Mouse (Mus musculus): ENCODE measurements around the gene Ninj1.

Ninj1 gene

GRCm38 (mm10) chr13:49225633-49226032 lies 38.3 kb downstream of the Ninj1 start:
- no peak for DNase-seq (ENCODE audit: low read depth, low spot score)

GRCm38 (mm10) chr13:49233792-49234572 lies 46.7 kb downstream of the Ninj1 start:
- no peak for DNase-seq (ENCODE audit: low read depth, low spot score)

DNA sequence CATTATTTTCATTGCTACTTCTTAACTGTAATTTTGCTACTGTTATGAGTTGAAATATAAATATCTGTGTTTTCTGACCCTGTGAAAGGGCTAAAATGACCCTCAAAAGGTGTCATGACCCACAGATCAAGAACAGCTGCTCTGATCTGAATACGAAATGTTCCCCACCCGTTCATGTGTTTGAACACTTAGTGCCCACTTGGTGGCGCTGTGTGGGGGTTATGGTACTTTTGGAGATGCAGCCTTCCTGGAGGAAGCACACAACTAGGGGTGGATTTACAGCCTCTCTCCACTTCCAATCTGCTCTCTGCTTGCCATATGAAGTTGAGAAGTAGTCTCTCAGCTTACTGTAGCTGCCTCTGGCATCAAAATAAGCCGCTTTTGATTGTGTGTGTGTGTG lies 47.4 kb downstream of the Ninj1 start:
- no peak for DNase-seq (ENCODE audit: low read depth, low spot score)

- no peak for DNase-seq (ENCODE audit: low read depth, low spot score)
Measured at GRCm38 (mm10) chr13:49237617-49238016, 50.3 kb downstream of the Ninj1 start.

DNA sequence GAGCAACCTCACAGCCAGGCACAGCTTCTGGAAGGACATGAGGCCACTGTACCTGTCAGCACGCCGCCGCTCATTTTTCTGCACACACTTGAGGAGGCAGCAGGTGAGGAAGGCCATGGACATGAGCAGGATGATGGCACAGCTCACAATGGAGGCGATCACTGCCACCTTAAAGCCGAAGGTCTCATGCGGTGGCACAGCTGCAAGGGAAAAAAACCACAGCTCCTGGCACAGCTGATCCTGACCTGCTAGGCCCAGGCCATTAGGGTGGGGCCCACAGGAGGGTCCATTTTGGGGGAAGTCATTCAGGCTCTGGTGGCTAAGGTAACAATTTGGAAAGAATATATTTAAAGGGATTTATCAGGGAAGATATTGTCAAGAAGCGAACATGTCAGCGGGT lies 51.5 kb downstream of the Ninj1 start:
- no peak for DNase-seq (ENCODE audit: low read depth, low spot score)

DNA sequence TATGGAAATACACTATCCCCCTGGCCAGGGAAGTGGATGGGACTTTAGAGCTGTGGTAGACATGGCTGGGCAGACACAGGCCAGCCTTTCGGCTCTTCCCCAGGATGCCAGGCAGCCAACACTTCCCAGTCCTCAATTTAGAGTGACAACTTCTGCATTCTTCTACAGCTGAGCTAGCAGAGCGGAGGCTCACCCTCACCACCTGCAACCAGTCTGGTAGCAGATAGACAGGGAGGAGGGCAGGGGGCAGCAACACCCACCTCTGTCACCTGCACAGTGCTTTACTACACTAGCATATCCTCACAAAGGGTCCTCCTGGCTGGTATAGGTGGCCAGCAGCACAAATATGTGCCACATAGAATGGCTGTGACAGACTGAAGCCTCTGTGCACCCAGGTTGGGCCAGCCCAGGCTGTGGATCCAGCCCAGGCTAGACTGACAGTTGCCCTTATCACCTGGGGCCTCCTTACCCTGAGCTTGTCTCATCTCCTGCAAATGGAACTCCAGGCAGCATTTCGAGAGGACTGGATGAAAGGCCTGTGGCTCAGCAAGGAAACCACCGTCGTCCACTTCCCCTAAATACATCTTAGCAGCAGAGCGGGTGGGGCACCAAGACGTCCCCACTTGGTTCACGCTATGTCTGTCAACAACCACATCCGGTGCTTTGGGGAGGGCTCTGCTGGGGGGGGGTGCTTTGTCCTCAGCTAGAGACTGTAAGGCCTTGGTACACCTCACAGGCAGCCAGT lies 55.2 kb downstream of the Ninj1 start:
- no peak for DNase-seq (ENCODE audit: low read depth, low spot score)

DNA sequence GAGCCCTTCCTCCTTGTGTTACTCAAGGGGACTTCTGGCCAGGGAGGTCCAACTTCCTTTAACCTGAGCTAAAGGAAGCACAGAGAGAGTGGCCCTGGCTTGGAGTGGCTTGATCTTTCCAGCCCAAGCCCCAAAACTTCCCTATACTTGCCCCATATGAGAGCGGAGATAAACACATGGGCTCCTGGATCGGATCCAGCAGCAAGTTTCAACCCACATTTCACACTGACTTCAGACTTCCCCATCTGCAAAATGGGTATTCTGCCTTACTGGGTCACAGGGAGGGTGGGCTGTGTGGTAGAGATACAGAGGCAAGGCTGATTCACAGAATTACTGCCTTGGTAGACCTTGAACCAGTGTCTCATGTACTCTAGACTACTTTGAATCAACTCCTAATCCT lies 56.2 kb downstream of the Ninj1 start:
- DNase-seq (ENCODE audit: low read depth, low spot score), result no peak

- no peak for DNase-seq (ENCODE audit: low read depth, low spot score)
Measured at GRCm38 (mm10) chr13:49245251-49245650, 58.0 kb downstream of the Ninj1 start.

All from 3T3-L1 (cell line).